Mouse (Mus musculus): ENCODE results near the gene Wfikkn1.

DNA sequence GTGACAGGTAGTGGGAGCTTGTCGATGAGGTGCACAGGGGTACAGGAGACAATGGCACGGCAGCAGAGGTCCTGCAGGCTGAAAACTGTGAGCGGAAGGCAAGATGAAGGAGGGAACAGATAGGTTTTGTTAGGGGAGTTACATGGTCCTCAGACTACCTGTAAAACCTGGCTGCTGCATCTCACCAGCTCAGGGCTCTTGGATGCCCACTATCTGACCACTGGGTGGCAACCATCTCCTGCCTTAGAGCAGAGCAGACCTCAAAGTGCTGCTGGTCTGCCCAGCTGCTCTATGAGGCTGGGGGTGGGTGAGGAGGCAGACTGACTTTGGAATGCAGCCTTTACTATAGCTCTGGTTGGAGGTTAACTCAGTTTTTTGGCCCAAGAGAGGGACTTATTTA, 3.2 kb upstream of the Wfikkn1 start:
- TF ChIP-seq EP300 (IDR thresholded peaks at IDR 0.05; ENCODE audit: low read depth) = no peak
- TF ChIP-seq CTCF (IDR thresholded peaks at IDR 0.05; ENCODE audit: low read depth) = peak; percentile 23
